Mouse (Mus musculus) liver, adult 2 months (tissue): Measurements from ENCODE around the gene Nkpd1. TPM values are rescaled to one million over a fixed set of nuclear protein-coding genes. Genes with fewer than 3 reads are reported as not detected.
"Not testable (repeated sequence)": the region's sequence is repeated elsewhere in the genome, so short reads cannot be mapped to it uniquely, and the experiment has no call there.

Experiments
- DNase-seq: peaks from one replicate; pipeline ENCODE4 v3.0.0-alpha.2; 2011; ENCODE audit warnings: low read depth, low spot score; ENCODE audit errors: extremely low read depth
- H3K27ac ChIP-seq: fragments of 200-500 bp; replicated peaks from 2 replicates; pipeline ENCODE4 v1.5.1; 2012; ENCODE audit warnings: low read depth, mild to moderate bottlenecking, control low read depth, inconsistent platforms, low read length; ENCODE audit not compliant: insufficient read depth
- H3K27me3 ChIP-seq: fragments of 200-500 bp; 2 replicates; pipeline ENCODE4 v1.6.1; 2012; ENCODE audit warnings: mild to moderate bottlenecking, moderate library complexity, low read length, inconsistent platforms; ENCODE audit not compliant: control insufficient read depth, insufficient read depth
- H3K36me3 ChIP-seq: fragments of 200-500 bp; 2 replicates; pipeline ENCODE4 v1.6.1; 2012; ENCODE audit warnings: low read length, inconsistent platforms; ENCODE audit not compliant: control insufficient read depth, insufficient read depth
- H3K4me1 ChIP-seq: fragments of 200-500 bp; 2 replicates; pipeline ENCODE4 v1.6.1; 2011; ENCODE audit warnings: low read length; ENCODE audit not compliant: control insufficient read depth, insufficient read depth
- H3K4me3 ChIP-seq: fragments of 200-500 bp; 2 replicates; pipeline ENCODE4 v1.5.1; 2011; ENCODE audit warnings: low read depth, mild to moderate bottlenecking, control low read depth, low read length, moderate library complexity; ENCODE audit not compliant: insufficient read depth
- H3K79me2 ChIP-seq: fragments of 200-500 bp; 2 replicates; pipeline ENCODE4 v1.6.1; 2012; ENCODE audit warnings: inconsistent platforms, mild to moderate bottlenecking, low read length, moderate library complexity; ENCODE audit not compliant: control insufficient read depth, insufficient read depth
- H3K9ac ChIP-seq: fragments of 200-500 bp; 2 replicates; pipeline ENCODE4 v1.6.1; 2012; ENCODE audit warnings: low read depth, mild to moderate bottlenecking, control low read depth, inconsistent platforms, low read length
- CTCF ChIP-seq: fragments of 200-500 bp; IDR thresholded peaks from 2 replicates; pipeline ENCODE4 v1.5.1; 2011; ENCODE audit warnings: low read depth, low read length, control low read depth
- POLR2A ChIP-seq: fragments of 200-500 bp; IDR thresholded peaks from 2 replicates; pipeline ENCODE4 v1.6.1; 2011; ENCODE audit warnings: low read length, control low read depth; ENCODE audit not compliant: insufficient read depth; ENCODE audit errors: extremely low read depth
- WGBS: fragments of 180-500 bp; shearing (Covaris S2); methylation state at CpG from one replicate; pipeline ENCODE4 v1.1.7; 2018; 5-methylcytosine and 5-hydroxymethylcytosine counted together
- polyA plus RNA-seq: library from polyadenylated mRNA; depleted of rRNA; stranded (reverse); fragments of >200 nt; gene quantifications from 2 replicates; pipeline ENCODE4 v1.2.3, GENCODE M21; 2012
- total RNA-seq: library from RNA; depleted of rRNA; stranded (reverse); fragments of >200 nt; gene quantifications from 2 replicates; pipeline ENCODE4 v1.2.3, GENCODE M21; 2014

Nkpd1 gene
- total and polyA plus RNA-seq, 2 experiments, result not detected

DNA sequence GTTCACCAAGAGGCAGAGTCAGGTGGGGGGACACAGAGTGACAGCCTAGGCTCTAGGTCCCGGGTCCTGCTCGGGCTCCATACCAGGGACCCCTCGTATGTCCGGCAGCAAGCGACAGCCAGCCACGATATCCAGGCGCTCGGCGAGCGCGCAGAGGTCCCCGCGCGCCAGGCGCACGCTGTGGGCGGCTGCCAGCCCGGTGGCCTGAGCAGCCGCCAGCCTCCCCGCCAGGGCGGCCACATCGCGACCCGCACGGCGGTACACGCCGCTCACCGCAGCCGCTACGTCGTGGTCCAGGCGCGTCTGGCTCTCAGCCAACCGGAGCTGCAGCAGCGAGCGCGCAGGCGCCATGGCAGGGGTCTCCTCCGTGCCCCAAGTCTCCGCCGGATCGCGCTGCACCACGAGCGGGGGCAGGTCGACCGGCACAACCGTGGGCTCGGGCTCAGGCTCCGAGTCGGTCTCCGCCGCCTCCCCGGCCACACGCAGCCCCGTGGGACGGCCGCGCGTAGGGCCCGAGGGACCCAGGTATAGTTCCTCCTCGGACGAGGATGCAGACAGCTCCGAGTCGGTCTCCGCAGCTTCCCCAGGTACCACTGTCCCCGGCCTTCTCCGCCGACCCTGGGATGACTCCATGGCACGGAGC is 10.5 kb upstream of the Nkpd1 start:
- H3K27ac ChIP-seq, result no peak overlapping the region
- DNase-seq, result no peak
- H3K36me3 ChIP-seq, result no peaks in the 10 kb centered on the region
- H3K4me3 ChIP-seq, result peak overlapping the region; percentile 93; the same call in 1 of the 2 replicates
- H3K4me1 ChIP-seq, result peaks cover 8% of the 10 kb centered on the region; the same call in 1 of the 2 replicates
- WGBS, result 53% methylated on average over 71 of the region's 71 CpGs
- H3K79me2 ChIP-seq, result peaks cover 13% of the 10 kb centered on the region; the same call in 1 of the 2 replicates
- H3K27me3 ChIP-seq, result no peaks in the 10 kb centered on the region
- no peak for TF ChIP-seq POLR2A
- no peak for TF ChIP-seq CTCF
- H3K9ac ChIP-seq, result peak overlapping the region; percentile 15

DNA sequence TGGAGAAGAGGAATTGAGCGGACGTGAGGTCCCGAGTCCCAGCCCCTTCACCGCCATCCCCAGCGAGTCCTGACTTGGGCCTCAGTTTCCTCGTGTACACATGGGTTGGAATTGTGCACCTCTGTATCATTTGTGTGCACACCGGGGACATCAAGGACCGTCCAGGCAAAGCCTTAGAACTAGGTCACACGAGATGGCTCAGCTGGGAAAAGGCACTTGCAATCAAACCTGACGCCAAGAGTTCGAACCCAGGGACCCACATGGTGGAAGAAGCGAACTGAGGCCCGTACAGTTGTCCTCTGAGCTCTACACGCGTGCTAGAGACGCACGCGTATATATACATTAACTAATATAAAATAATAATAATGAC is 10.0 kb upstream of the Nkpd1 start:
- H3K27me3 ChIP-seq, result no peaks in the 10 kb centered on the region
- H3K27ac ChIP-seq, result no peak overlapping the region
- peaks cover 13% of the 10 kb centered on the region; the same call in 1 of the 2 replicates for H3K79me2 ChIP-seq
- no peak for TF ChIP-seq CTCF
- TF ChIP-seq POLR2A, result no peak
- H3K9ac ChIP-seq, result peak overlapping the region; percentile 15; the same call in 1 of the 2 replicates
- H3K36me3 ChIP-seq, result no peaks in the 10 kb centered on the region
- H3K4me1 ChIP-seq, result peaks cover 8% of the 10 kb centered on the region; the same call in 1 of the 2 replicates
- DNase-seq, result no peak
- WGBS, result 19% methylated on average over 18 of the region's 18 CpGs
- H3K4me3 ChIP-seq, result peak overlapping the region; percentile 93

GRCm38 (mm10) chr7:19508150-19508923 is 9.3 kb upstream of the Nkpd1 start, which contains the start of the genes Bloc1s3 and Trappc6a:
Gene Bloc1s3, minus strand, starts transcription at chr7:19508367.
Gene Trappc6a, plus strand, starts transcription at chr7:19508395.
- H3K27ac ChIP-seq, result peak within 1 kb of the TSS; percentile 70
- H3K36me3 ChIP-seq, result no peaks in the 10 kb centered on the region
- DNase-seq, result peak; percentile 81
- H3K9ac ChIP-seq, result peak within 1 kb of the TSS; percentile 86
- peak; percentile 48; the same call in 1 of the 2 replicates for TF ChIP-seq POLR2A
- TF ChIP-seq CTCF, result no peak
- H3K79me2 ChIP-seq, result peaks cover 13% of the 10 kb centered on the region; the same call in 1 of the 2 replicates
- WGBS, result under 1% methylated on average over 56 of the region's 56 CpGs
- no peaks in the 10 kb centered on the region for H3K27me3 ChIP-seq
- H3K4me1 ChIP-seq, result peaks cover 8% of the 10 kb centered on the region; the same call in 1 of the 2 replicates
- peak within 1 kb of the TSS; percentile 93 for H3K4me3 ChIP-seq

DNA sequence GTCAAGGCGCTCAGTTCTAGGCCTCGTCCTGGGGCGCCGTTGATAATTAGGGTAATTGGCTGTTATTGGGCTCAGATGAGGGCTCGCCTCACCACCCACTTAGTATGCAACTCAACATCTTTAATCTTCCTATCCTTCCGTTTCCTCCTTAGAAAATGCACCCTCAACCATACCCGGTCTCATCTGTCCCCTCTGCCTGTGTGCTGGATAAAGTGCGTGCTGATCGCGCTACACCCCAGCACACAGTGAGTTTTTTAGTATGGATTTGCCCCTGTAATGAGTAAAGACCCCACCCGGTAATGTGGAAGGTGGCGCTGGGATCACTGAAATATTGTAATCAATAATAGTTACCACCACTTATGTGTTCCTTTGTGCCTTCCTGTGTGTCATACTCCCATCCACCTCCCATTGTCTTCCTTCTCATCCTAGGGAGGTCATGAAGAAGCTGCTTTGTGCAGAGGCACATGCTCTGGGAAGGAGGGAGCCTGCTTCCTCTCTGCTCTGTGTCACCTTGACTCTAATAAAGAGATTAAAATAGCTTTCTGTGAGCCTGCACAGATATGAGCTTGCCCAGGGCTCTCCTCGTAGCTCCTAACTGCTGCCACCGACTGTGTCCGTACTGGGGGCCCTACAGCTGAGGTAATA is 8.6 kb upstream of the Nkpd1 start:
- Histone ChIP-seq H3K4me3 (peak overlapping the region; percentile 93), H3K9ac (peak overlapping the region; percentile 82), H3K4me1 (peaks cover 8% of the 10 kb centered on the region; the same call in 1 of the 2 replicates), H3K79me2 (peaks cover 13% of the 10 kb centered on the region; the same call in 1 of the 2 replicates), H3K36me3 (no peaks in the 10 kb centered on the region), H3K27me3 (no peaks in the 10 kb centered on the region), H3K27ac (peak overlapping the region; percentile 30; the same call in 1 of the 2 replicates)
- TF ChIP-seq POLR2A (no peak), CTCF (no peak)
- no peak for DNase-seq
- 7% methylated on average over 15 of the region's 15 CpGs for WGBS

DNA sequence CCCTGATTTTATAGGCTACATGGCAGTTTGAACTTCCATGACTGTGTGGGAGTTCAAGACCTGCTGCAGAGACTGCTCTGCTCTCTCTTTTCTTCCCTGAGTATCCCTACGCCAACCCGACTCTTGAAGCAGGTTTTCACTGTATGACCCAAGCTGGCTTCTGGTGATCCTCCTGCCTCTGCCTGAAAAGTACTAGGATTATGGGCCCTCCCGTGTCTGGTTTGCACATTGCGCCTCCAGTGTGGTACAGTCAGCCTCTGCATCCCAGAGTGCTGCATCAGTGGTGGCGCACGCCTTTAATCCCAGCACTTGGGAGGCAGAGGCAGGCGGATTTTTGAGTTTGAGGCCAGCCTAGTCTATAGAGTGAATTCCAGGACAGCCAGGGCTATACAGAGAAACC is 7.9 kb upstream of the Nkpd1 start:
- Histone ChIP-seq H3K27ac (no peak overlapping the region), H3K27me3 (no peaks in the 10 kb centered on the region), H3K9ac (no peak overlapping the region), H3K4me3 (no peak overlapping the region), H3K79me2 (peaks cover 13% of the 10 kb centered on the region; the same call in 1 of the 2 replicates), H3K36me3 (no peaks in the 10 kb centered on the region), H3K4me1 (peaks cover 8% of the 10 kb centered on the region; the same call in 1 of the 2 replicates)
- WGBS, result 92% methylated on average over 7 of the region's 7 CpGs
- TF ChIP-seq POLR2A (no peak), CTCF (no peak)
- no peak for DNase-seq

DNA sequence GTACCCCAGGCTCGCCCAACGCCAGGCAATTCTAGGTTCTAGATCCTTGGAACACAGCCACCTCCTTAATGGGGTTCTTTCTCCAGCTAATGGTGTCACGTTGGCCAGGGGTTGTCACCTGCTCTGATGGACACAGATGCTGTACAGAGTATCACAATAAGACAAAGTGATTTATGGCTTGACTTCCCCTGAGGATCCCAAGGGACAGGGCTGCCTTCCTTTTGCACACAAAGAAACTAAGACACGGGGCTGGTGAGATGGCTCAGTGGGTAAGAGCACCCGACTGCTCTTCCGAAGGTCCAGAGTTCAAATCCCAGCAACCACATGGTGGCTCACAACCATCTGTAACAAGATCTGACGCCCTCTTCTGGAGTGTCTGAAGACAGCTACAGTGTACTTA is 5.7 kb upstream of the Nkpd1 start:
- not testable (repeated sequence) for H3K27me3 ChIP-seq, H3K9ac ChIP-seq, H3K36me3 ChIP-seq, H3K27ac ChIP-seq, H3K4me3 ChIP-seq, H3K4me1 ChIP-seq, DNase-seq
- 96% methylated on average over 6 of the region's 7 CpGs for WGBS
- peaks cover 13% of the 10 kb centered on the region; the same call in 1 of the 2 replicates for H3K79me2 ChIP-seq
